Mouse (Mus musculus): ENCODE data around the gene Rusc2.

- TF ChIP-seq CTCF (IDR thresholded peaks at IDR 0.05; ENCODE audit: insufficient read depth, low read length) (no peak), POLR2A (IDR thresholded peaks at IDR 0.05; ENCODE audit: borderline replicate concordance, extremely low read depth, low read depth, low read length) (no peak; the same call in 1 of the 2 replicates)
These were observed 609 bp downstream of the Rusc2 start for GRCm38 (mm10) chr4:43382155-43383020.
